Mouse (Mus musculus): ENCODE measurements around the gene Ngp. TPM values are rescaled to one million over a fixed set of nuclear protein-coding genes. Genes with fewer than 3 reads are reported as not detected.

The Ngp gene
- total and polyA plus RNA-seq, 2 experiments = 0.37 TPM; not detected in 1

GRCm38 (mm10) chr9:110440049-110440448 is 20.5 kb downstream of the Ngp start:
- no peak overlapping the region for H3K4me3 ChIP-seq (ENCODE audit: insufficient read depth, low read depth, low read length)
- H3K36me3 ChIP-seq (ENCODE audit: control insufficient read depth, insufficient read depth, low read length) = no peaks in the 10 kb centered on the region; the same call in 1 of the 2 replicates
- no peak overlapping the region for H3K9ac ChIP-seq (ENCODE audit: low read depth, low read length)
- no peaks in the 10 kb centered on the region for H3K79me2 ChIP-seq (ENCODE audit: control insufficient read depth, insufficient read depth, low read length)
- H3K27me3 ChIP-seq (ENCODE audit: control insufficient read depth, insufficient read depth, low read length) = no peaks in the 10 kb centered on the region
- no peak for TF ChIP-seq CTCF (IDR thresholded peaks at IDR 0.05; ENCODE audit: low read depth, low read length)
- no peak for TF ChIP-seq POLR2A (IDR thresholded peaks at IDR 0.05; ENCODE audit: extremely low read depth, insufficient read depth, low read length)
- H3K27ac ChIP-seq (replicated peaks; ENCODE audit: insufficient read depth, low read depth, low read length) = no peak overlapping the region
- H3K4me1 ChIP-seq (ENCODE audit: control insufficient read depth, insufficient read depth, low read length) = no peaks in the 10 kb centered on the region
- no peak for DNase-seq (ENCODE audit: extremely low read depth, low read depth, low spot score)
- 72% methylated on average over 5 of the region's 5 CpGs for WGBS

DNA sequence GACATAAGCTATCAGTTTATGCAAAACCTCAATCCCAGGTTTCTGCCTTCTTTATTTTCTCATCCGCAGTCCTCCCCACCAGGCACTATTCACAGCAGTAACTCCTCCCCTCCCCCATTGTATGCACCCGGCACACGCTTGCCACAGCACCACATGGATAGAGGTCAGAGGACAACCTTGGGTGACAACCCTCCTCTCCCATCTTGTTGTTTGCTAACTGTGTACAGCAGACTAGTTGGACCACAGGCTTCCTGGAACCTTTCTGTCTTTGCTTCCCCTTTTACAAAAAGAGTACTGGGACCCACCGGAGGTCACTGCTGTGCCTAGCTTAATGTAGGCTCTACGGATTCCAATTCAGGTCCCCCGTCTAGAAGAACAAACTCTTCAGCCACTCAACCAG is 21.0 kb downstream of the Ngp start:
- Histone ChIP-seq H3K79me2 (ENCODE audit: control insufficient read depth, insufficient read depth, low read length) (no peaks in the 10 kb centered on the region), H3K4me1 (ENCODE audit: control insufficient read depth, insufficient read depth, low read length) (no peaks in the 10 kb centered on the region), H3K27me3 (ENCODE audit: control insufficient read depth, insufficient read depth, low read length) (no peaks in the 10 kb centered on the region), H3K27ac (replicated peaks; ENCODE audit: insufficient read depth, low read depth, low read length) (no peak overlapping the region), H3K4me3 (ENCODE audit: insufficient read depth, low read depth, low read length) (no peak overlapping the region), H3K9ac (ENCODE audit: low read depth, low read length) (no peak overlapping the region), H3K36me3 (ENCODE audit: control insufficient read depth, insufficient read depth, low read length) (no peaks in the 10 kb centered on the region; the same call in 1 of the 2 replicates)
- TF ChIP-seq CTCF (IDR thresholded peaks at IDR 0.05; ENCODE audit: low read depth, low read length) (no peak), POLR2A (IDR thresholded peaks at IDR 0.05; ENCODE audit: extremely low read depth, insufficient read depth, low read length) (no peak)
- 76% methylated on average over 6 of the region's 6 CpGs for WGBS
- DNase-seq (ENCODE audit: extremely low read depth, low read depth, low spot score) = no peak

- H3K79me2 ChIP-seq (ENCODE audit: control insufficient read depth, insufficient read depth, low read length) = no peaks in the 10 kb centered on the region
- 79% methylated on average over 15 of the region's 15 CpGs for WGBS
- H3K27me3 ChIP-seq (ENCODE audit: control insufficient read depth, insufficient read depth, low read length) = no peaks in the 10 kb centered on the region
- no peak overlapping the region for H3K9ac ChIP-seq (ENCODE audit: low read depth, low read length)
- H3K27ac ChIP-seq (replicated peaks; ENCODE audit: insufficient read depth, low read depth, low read length) = no peak overlapping the region
- no peak for TF ChIP-seq POLR2A (IDR thresholded peaks at IDR 0.05; ENCODE audit: extremely low read depth, insufficient read depth, low read length)
- TF ChIP-seq CTCF (IDR thresholded peaks at IDR 0.05; ENCODE audit: low read depth, low read length) = no peak
- no peak for DNase-seq (ENCODE audit: extremely low read depth, low read depth, low spot score)
- no peaks in the 10 kb centered on the region for H3K4me1 ChIP-seq (ENCODE audit: control insufficient read depth, insufficient read depth, low read length)
- no peak overlapping the region for H3K4me3 ChIP-seq (ENCODE audit: insufficient read depth, low read depth, low read length)
- no peaks in the 10 kb centered on the region for H3K36me3 ChIP-seq (ENCODE audit: control insufficient read depth, insufficient read depth, low read length)
Observed at GRCm38 (mm10) chr9:110448356-110448755, 28.8 kb downstream of the Ngp start.

GRCm38 (mm10) chr9:110448857-110449617 is 29.5 kb downstream of the Ngp start:
- no peak overlapping the region for H3K9ac ChIP-seq (ENCODE audit: low read depth, low read length)
- H3K79me2 ChIP-seq (ENCODE audit: control insufficient read depth, insufficient read depth, low read length) = no peaks in the 10 kb centered on the region
- no peaks in the 10 kb centered on the region for H3K27me3 ChIP-seq (ENCODE audit: control insufficient read depth, insufficient read depth, low read length)
- H3K4me3 ChIP-seq (ENCODE audit: insufficient read depth, low read depth, low read length) = no peak overlapping the region
- H3K27ac ChIP-seq (replicated peaks; ENCODE audit: insufficient read depth, low read depth, low read length) = no peak overlapping the region
- H3K4me1 ChIP-seq (ENCODE audit: control insufficient read depth, insufficient read depth, low read length) = no peaks in the 10 kb centered on the region
- DNase-seq (ENCODE audit: extremely low read depth, low read depth, low spot score) = peak; percentile 64
- 28% methylated on average over 11 of the region's 11 CpGs for WGBS
- TF ChIP-seq POLR2A (IDR thresholded peaks at IDR 0.05; ENCODE audit: extremely low read depth, insufficient read depth, low read length) (no peak), CTCF (IDR thresholded peaks at IDR 0.05; ENCODE audit: low read depth, low read length) (peak; percentile 62)
- no peaks in the 10 kb centered on the region for H3K36me3 ChIP-seq (ENCODE audit: control insufficient read depth, insufficient read depth, low read length)

DNA sequence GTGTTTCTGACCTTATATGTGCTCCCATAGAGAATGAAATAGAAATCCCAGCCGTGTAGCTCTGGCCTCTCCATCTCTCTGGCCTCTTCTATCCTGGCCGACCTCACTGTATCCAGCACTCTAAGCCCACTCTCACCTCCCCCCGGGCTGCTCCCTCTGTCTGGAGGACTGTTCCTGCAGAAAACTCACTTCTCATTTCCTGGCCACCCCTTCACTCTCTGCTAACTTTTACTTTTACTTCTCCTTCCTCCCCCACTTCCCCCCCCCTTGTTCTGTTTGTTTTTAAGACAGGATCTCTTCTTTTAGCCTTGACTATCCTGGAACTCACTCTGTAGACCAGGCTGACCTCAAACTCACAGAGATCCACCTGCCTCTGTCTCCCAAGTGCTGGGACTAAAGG is 33.0 kb downstream of the Ngp start:
- no peaks in the 10 kb centered on the region for H3K4me1 ChIP-seq (ENCODE audit: control insufficient read depth, insufficient read depth, low read length)
- no peak overlapping the region for H3K27ac ChIP-seq (replicated peaks; ENCODE audit: insufficient read depth, low read depth, low read length)
- no peaks in the 10 kb centered on the region for H3K36me3 ChIP-seq (ENCODE audit: control insufficient read depth, insufficient read depth, low read length)
- no peak for DNase-seq (ENCODE audit: extremely low read depth, low read depth, low spot score)
- no peaks in the 10 kb centered on the region for H3K27me3 ChIP-seq (ENCODE audit: control insufficient read depth, insufficient read depth, low read length)
- no peaks in the 10 kb centered on the region for H3K79me2 ChIP-seq (ENCODE audit: control insufficient read depth, insufficient read depth, low read length)
- WGBS = 72% methylated on average over 3 of the region's 3 CpGs
- no peak overlapping the region for H3K9ac ChIP-seq (ENCODE audit: low read depth, low read length)
- TF ChIP-seq POLR2A (IDR thresholded peaks at IDR 0.05; ENCODE audit: extremely low read depth, insufficient read depth, low read length) (no peak), CTCF (IDR thresholded peaks at IDR 0.05; ENCODE audit: low read depth, low read length) (no peak)
- H3K4me3 ChIP-seq (ENCODE audit: insufficient read depth, low read depth, low read length) = no peak overlapping the region

DNA sequence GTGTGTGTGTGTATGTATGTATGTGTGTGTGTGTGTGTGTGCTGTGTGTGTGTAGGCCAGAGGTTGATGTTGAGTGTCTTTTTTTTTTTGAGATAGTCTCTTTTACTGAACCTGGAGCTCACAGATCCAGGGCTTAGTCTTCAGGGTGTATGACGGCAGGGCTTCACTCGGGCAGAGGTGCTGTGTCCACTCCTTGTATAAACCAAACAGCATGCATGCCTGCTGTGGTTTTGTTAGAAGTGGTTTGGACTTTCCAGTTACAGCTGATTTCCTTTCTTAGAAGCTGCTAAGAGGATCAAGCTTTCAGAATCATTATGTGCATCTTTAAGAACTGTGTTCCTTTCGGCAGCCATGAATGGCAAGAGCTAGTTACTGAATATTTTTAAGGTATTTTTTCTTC is 38.4 kb downstream of the Ngp start:
- H3K27ac ChIP-seq (replicated peaks; ENCODE audit: insufficient read depth, low read depth, low read length) = no peak overlapping the region
- 94% methylated on average over 3 of the region's 3 CpGs for WGBS
- TF ChIP-seq POLR2A (IDR thresholded peaks at IDR 0.05; ENCODE audit: extremely low read depth, insufficient read depth, low read length) = no peak
- TF ChIP-seq CTCF (IDR thresholded peaks at IDR 0.05; ENCODE audit: low read depth, low read length) = no peak

More for the DNA sequence above, 38.4 kb downstream of the Ngp start:
- DNase-seq (ENCODE audit: extremely low read depth, low read depth, low spot score) = no peak
- Histone ChIP-seq H3K4me1 (ENCODE audit: control insufficient read depth, insufficient read depth, low read length) (no peaks in the 10 kb centered on the region), H3K27me3 (ENCODE audit: control insufficient read depth, insufficient read depth, low read length) (no peaks in the 10 kb centered on the region), H3K4me3 (ENCODE audit: insufficient read depth, low read depth, low read length) (no peak overlapping the region), H3K9ac (ENCODE audit: low read depth, low read length) (no peak overlapping the region), H3K36me3 (ENCODE audit: control insufficient read depth, insufficient read depth, low read length) (no peaks in the 10 kb centered on the region), H3K79me2 (ENCODE audit: control insufficient read depth, insufficient read depth, low read length) (no peaks in the 10 kb centered on the region)
